Mouse (Mus musculus) thymus, adult 18-20 months (tissue): ENCODE measurements around the gene Spz1.

ENCODE experiments used
- DNase-seq, 2 experiments: peaks; one replicate each; pipeline ENCODE4 v3.0.0; 2022; ENCODE audit warnings: mixed read lengths in 2 of 2

Gene Spz1

DNA sequence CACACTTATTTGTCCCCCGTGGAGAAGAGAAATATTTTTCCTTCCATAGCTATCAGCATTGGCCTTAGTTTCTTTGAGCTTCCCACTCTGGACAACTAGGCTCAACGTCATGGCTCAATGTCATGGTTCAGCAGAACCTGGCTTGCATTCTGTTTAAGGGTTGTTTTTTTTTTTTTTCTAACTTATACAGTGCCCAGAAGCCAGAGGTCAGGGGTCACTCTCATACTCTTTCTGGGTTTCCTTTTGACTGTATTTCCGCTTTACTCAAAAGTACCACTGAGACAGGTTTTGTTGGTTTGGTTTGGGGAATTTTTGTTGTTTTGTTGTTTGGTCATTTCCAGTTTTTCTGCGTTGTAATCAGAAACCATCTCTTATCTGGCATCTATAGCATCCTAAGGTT is 2.2 kb upstream of the Spz1 start:
- no peak for DNase-seq

DNA sequence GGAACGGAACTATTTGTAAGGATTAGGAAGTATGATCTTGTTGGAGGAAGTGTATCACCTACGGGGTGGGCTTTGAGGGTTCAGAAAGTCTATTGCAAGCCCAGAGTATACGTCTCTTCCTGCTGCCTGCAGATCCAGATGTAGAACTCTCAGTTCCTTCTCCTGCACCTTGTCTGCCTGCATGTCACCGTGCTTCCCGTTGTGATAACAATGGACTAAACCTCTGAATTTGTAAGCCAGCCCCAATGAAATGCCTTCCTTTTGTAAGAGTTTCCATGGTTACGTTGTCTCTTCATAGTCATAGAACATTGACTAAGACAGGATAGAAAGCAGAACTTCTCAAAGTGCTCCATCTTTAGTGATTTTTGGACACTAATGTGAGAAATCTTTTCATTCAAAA is 716 bp upstream of the Spz1 start:
- DNase-seq, result no peak

DNA sequence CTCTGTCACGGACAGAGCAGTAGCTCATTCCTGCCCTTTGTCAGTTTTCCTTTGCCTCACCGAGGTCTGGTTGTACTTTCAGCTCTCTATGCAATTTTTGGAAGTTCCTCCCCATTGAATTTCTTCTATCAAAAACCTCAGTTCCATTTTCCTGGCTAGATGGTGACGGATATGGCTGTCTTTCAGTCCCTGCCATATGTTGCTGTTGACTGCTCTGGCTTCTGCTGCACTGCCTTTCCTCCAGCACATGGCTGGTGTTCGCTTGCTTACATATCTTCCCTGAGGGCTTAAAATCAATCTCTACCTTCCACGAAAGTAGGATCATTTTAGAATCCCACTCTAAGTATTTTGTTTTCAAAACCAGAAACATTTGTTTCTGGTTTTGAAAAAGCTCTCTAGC is 16.5 kb downstream of the Spz1 start:
- no peak for DNase-seq

DNA sequence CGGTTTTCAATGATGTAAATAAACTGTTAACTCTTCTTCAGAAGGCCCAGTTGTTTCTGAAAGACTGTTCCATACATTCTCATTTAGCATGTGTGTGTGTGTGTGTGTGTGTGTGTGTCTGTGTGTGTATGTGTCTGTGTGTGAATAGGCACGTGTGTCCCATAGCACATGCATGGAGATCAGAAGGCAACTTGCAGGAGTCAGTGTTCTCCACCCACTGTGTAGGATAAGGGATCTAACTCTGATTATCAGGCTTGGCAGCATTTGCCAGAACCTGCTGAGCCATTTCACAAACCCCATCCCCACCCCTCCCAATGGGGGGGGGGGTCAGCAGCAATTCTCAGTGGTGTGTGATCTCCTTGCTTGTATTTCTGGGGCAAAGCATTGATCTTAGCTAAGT is 18.7 kb downstream of the Spz1 start:
- no peak for DNase-seq

DNA sequence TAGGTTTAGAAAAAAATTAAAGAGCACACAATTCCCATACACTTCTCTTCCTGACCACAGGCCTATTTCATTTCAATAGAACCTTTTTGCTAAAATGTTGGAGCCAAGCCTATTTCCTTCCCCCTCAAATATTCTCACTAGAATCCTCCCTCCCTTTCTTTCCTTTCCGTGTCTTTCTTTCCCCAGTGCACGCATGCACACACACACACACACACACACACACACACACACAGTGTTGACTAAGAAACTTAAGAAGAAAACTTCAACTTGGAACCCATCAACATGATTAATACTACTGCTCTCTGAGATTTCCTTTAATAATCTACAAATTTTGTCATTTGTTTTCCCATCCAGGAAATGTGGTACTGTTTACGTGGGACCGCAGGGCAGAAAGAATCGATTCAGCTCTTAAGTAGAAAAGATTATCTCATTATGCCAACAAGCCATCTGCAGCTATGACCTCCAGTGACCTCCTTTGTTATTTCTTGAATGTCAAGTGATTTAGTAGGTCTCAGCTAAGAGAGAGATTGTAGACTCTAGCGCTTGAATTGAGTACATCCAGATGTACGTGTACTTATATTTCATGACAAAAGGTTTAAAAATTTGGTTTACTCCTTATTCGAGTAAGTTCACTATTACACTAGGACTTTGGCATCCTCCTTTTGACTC is 19.4 kb downstream of the Spz1 start:
- DNase-seq, result no peak

DNA sequence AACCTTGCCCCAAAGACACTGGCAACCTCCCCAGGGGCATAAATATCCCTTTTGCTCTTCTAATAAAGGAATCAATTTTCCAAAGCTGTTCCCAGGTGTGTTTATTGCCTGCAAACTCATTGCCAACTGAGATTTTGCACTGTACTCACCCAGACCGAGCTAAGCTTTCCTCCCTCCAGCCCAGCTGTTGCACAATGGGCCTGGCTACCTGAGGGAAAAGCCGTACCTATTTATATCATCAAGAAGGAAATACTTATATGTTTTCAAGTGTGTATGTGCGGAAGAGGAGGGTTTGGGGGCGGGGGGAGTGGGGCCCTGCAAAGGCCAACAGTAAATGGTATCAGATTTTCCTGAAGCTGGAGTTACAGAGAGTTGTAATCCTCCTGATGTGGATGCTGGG is 28.9 kb downstream of the Spz1 start:
- no peak for DNase-seq

DNA sequence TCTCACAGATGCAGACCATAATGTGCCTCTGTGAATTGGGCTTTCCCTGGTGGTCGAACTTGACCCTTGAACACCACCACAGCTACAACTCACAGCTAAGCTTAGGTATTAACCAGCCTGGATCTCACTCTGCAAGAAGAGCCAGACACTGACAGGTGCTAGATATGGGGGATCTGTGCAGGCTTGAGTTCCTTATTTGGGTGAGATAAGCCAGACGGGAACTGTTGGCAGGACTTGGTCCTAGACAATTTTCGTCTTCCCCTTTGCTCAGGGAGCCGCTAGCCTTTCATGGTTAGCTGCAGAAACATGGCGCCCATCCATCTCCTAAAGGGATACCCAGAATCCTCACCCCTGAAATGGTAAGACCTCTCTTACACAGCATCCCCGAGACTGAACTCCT is 35.0 kb downstream of the Spz1 start:
- no peak for DNase-seq

DNA sequence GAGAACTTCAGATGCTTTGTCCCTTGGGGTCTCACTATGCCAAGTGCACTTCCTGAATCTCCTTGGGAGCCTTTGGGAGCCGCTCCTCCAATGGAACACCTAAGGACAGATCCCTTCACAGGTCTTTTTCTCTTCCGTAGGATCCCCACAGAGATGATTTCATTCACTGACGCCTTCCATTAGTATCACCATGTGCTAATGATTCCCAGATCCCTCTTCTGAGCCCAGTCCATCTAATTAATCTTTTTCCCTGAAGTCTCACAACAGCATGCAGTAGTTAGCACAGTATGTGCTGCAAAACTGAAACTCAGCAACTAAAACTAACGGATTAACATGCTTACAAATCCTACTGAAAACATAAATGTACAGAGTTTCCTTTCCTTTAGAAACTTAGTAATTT is 36.8 kb downstream of the Spz1 start:
- no peak for DNase-seq

DNA sequence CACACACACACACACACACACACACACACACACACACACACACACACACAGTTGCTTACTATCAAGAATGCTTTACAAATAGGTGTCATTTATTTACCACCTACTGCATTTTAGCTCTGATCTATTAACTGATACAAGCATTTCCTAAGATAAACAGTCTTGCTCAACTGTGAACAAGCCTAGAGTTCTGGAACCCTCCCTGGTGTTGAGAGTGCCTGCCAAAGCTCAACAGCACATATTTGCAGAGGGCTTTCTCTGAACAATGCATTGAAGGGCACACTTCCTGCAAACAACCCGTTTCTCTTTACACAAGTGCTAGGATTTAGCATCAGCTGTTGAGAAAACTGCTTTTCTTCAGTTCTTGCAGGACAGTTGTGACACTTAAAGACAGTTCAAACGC is 42.2 kb downstream of the Spz1 start:
- DNase-seq, result no peak

DNA sequence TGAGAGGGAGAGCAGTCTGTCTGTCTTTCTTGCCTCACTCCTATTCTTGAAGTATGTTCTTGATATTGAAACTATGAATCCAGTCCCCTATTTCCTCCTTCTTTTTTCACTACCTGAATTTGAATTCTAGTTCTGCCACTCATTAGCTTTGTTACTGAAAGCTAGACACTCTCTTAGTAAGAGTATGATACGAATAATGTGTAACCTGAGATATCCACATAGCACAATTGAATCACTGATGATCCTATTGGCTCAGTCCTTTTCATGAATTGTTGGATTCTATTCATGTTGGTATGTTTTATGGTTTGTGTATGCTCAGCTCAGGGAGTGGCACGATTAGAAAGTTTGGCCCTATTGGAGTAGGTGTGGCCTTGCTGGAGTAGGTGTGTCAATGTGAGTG is 43.8 kb downstream of the Spz1 start:
- DNase-seq, result no peak

DNA sequence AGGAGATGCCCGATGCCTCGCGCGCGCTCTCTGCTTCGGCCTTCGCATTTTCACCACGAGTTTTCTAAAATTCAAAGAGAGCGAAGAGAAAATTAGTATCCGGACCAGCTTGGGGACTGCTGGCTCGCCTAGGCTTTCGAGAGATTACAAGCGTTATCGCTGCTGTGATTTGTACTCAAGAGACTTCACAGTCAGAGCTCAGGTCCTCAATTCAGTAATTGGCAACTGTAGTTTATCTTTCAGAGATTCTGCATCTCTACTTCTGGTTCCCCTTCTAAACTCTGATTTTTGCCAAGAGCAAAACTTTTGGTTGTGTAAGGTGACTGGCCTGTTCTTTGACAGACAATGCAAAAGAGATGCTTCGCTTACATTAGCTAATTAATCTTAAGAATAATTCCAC is 44.7 kb downstream of the Spz1 start:
- DNase-seq, result no peak

DNA sequence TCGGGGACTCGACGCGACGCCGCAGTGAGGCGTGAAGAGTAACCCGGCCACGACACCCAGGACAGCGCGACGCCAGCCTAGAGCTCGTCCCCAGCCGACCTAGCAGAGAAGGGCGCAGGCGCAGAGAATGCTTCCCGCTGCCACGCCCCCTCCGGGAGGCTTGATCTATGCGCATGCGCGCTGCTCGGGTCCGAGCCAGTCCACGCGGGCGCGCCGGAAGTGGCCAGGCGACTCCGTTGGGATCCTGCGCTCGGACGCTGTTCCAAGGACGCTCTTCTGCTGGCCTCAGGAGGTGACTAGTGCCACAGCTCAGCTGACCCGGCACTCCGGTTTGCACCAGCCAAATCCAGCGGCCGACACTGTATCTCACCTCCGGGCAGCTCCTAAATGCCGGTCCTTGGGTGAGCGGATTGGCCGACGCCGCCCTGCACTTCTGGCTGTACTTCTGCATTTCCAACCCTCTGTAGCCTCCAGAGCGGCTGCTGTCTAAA is 45.2 kb downstream of the Spz1 start, which contains the start of gene Zfyve16:
TSS of gene Zfyve16 (minus strand) at position 148 of the 491 bp plus-strand sequence.
- peak; percentile 86 to 89 for DNase-seq

DNA sequence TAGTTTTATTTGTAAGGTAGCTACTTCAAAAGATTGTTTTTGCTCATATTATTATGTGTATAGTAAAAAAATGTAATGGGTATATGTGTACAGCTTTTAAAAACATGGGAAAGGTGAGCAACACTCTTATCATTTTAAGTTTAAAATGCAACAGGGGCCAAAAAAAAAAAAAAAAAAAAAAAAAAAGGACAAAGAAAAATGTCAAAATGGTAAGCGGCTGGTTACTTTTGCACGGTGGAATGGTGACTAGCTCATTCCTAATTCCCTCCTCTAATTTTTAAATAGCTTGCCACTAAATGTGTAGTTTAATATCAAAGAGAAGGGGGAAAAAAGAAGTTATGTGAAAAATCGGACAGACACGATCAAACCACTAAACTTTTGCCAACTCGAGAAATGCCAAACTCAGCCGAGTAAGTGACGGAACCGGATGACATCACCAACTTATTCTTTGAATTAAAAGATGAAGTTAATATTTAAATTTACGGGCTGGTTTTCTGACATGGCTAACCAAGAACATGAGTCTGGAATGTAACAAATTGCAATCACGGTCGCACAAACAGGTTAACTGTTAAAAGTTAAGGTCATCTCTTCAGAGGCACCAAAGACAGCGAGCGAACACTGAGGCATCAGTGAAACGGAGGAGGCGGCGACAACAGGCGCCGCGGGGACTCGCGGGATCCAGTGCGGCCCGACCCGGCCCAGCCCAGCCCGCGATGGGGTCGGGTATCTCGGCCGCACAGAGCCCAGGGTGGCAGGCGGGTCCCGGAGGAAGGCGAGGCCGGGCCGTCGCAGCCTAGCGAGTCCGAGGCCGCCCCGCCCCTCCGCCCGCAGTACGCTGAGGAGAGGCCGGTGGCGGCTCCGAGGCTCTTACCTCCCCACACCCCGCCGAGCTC is 45.9 kb downstream of the Spz1 start:
- no peak for DNase-seq
